Mouse (Mus musculus) induced T-regulatory cell, adult 2 months (primary cell): Measurements from ENCODE around the gene Rasl12.

Experiments used
- DNase-seq: peaks from one replicate; pipeline ENCODE4 v3.0.0-alpha.2; 2012; ENCODE audit warnings: low read depth

The Rasl12 gene

DNA sequence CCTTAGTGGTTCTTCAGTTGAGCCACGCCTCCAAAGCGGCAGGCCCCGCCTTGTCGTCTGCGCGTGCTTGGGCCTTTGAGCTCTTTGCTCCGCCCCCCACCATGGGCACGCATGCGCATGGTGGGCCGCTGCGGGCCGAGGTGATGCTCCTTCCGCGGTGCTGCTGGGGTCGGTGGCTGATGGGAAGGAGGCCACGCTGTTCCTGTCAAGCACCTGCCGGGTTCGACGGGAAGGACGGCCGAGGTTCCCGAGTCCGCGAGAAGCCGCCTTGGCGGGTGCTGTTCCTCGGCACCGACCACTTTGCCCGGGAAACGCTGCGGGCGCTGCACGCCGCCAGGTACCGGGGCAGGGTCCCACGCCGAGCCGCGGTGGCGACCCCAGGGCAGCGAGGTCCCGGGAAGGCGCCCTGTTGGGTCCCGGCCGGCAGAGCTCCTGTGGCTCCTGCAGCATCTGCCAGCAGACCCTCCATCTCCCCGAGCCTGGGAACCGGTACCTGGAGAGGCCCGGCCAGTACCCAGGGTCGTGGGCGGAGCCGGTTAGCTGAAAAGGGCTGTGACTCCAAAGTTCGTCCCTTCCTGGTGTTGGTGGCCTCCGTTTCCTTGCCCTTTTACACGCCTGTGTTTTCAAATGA lies 37.5 kb downstream of the Rasl12 start, which contains the start of gene Mtfmt:
TSS of gene Mtfmt (plus strand) at position 112 of the 631 bp plus-strand sequence.
- peak; percentile 99 for DNase-seq

DNA sequence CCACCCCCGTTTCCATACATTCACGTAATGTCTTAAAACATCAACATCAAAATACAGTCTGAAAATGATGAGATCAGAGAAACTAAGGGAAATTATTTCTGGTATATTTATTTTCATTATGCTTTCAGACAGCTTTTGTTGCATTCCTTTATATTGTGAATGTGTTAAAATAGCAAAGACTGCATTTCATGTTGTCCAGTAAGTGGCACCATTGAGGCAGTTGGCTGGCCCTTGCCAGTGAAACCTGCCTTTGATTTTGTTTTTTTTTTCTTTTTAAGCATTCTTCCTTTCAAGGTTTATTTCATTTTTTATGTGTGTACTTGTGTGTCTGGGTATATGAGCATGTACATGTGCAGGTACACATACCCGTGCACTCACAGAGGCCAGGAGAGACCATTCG lies 46.4 kb downstream of the Rasl12 start:
- no peak for DNase-seq

DNA sequence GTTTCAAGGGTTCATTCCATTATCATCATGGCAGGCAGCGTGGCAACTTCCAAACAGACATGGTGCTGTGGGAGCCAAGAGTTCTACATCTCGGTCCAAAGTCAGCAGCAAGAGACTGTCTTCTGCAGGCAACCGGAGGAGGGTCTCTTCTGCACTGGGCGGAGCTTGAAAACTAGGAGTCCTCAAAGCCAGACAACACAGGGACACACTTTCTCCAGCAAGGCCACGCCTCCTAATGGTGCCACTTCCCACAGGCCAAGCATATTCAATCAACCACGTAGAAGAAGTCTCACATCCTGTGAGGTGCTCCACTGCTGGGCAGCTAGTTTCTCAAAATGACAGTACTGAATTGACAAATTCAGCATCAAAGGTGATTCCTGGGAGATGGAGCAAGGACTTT lies 49.6 kb downstream of the Rasl12 start:
- DNase-seq, result no peak

DNA sequence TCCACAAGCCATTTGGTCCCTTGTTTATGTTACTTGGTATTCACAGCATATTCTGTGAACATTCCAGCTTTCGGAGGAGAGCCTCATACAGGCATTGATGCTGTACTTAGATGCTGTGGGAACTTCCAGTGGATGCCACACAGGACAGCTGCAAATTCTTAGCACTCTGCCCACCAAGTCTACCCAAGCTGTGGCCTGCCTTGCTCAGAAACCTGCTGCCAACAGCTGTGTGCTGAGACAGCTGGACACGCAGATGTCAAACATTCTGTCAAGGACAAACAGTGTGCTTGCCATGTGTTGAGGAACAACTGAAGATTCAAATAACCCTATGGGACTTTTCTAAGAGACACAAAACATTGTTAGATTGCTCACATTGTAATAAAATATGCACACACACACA lies 60.7 kb downstream of the Rasl12 start:
- no peak for DNase-seq

DNA sequence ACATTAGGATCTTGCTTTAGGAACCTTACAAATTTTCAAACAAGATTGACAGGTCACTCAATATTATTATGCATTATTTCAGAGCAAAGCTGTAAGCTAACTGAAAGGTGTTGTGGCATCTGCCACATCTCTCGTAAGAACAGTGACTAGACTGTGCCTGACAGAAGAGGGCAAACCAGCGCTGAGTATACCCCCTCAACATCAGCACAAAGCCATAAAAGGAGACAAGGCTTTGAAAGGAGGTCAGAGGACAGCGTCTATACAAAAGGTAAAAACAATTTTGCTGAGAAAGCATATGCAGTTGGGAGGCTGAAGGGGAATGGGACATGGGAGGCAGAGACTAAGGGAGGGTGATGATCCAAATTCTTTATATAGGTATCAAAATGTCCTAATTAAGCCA lies 61.9 kb downstream of the Rasl12 start:
- no peak for DNase-seq

DNA sequence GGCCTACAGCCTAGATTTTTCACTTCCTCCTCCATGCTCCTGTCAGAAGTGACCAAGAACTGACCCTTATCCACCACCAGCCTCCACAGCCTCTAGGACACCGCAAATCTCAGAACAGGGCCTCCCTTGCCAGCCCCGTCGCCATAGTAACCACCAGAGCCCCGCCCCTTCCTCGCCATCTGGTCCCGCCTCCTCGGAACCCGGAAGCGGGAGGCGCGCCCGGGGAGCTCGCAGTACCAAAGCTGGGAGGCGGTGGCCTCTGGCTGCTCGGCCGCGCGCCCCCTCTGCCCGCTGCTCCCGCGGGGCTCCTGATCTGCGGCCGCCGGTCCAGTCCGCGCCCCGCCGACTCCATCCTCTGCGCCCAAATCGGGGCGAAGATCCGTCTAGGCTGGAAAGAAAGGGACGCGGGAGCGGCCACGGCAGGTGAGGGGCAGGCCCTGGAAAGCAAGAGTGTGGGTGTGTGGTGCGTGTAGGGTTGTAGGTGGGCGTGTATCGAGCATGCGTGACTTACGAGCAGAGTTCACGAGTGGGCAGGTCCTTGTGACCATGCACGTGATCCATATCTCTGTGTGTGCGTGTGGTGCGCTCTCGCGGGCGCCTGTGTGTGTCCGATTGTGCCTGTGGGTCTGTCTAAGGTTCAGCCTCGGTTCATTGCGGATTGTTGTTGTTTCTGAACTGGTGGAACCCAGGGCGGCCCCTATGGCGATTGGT lies 62.6 kb downstream of the Rasl12 start, which contains the start of gene Spg21:
TSS of gene Spg21 (plus strand) at position 216 of the 711 bp plus-strand sequence.
- DNase-seq, result peak; percentile 95

DNA sequence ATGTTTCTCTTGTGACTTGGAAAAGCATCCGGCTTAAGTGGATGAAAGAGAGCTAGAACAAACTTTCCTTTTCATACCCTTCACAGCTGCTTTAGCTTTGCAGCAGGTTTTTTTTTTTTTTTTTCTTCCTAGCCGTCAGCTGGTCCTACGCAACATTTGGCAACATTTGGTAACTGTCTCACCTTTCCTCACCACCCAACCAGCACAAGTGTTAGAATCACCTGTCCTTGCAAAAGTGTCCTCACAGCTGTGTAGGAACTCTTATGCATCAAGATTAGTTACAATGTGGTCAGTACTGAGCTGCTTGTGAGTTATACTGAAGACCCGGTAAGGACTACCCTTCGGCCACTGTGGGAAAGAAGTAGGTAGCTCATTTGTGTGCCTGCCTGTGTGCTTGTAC lies 64.2 kb downstream of the Rasl12 start:
- peak; percentile 9 for DNase-seq

DNA sequence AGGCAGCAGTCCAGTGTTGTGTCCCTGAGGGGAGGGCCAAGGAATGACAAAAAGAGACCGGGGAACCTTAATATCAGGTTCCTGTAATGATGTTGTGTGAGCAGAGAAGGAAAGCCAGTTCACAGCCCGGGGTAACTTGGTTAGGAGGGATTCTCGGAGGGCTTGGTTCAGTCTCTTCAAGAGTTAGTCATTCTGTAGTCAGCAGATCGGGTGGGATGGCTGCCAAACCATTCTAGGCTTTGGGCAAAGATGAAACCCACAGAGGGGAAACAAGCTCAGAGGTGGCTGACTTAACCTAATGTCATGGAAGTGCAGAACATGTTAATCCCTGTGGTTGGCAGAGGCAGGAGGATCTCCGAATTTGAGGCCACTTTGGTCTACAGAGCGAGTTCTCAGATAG lies 65.9 kb downstream of the Rasl12 start:
- DNase-seq, result no peak
